25 mouse cellular contexts compared by ENCODE assay signal in the genomic region with DNA sequence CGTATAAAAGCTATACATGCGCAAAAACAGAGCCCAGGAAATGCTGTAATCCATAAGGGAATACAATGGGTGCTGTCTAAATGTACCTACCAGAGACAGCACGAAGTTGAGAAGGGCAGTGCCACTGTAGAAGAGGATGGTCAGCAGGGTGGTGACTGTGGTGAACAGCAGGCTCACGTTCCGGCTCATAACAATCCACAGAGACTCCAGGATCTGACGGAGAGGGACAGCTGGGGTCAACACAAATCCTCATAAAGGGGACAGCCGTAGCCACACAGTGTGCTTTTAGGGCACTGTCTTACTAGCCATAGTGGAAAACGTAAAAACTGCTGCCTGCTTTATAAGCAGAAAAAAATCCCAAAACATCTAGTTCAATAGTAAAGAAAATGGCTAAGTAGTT.
"Had no signal": no experiment of that assay in that cellular context is flagged by ENCODE, and none has a peak within 500 bp of the region (broad histone marks: within the 10 kb centered on the region; RNA-seq: fewer than 3 reads in every experiment).

No protein-coding gene starts in this region.

- H3K27ac ChIP-seq: hindbrain, embryonic 10.5 days; hindbrain, embryonic 12.5 days; hindbrain, embryonic 14.5 days; kidney, embryonic 15.5 days; kidney, postnatal 0 days; limb, embryonic 13.5 days; limb, embryonic 15.5 days; liver, embryonic 12.5 days had no signal

- H3K4me1 ChIP-seq: hindbrain, embryonic 12.5 days; kidney, embryonic 15.5 days; limb, embryonic 15.5 days; liver, embryonic 12.5 days had no signal

- H3K9ac ChIP-seq: heart, embryonic 12.5 days; hindbrain, embryonic 12.5 days; hindbrain, embryonic 14.5 days; kidney, embryonic 15.5 days; limb, embryonic 13.5 days; limb, embryonic 15.5 days; liver, embryonic 12.5 days had no signal

- ATAC-seq: hindbrain, embryonic 16.5 days; liver, embryonic 12.5 days had no signal

- H3K9me3 ChIP-seq: kidney, embryonic 15.5 days; limb, embryonic 15.5 days; liver, embryonic 12.5 days had no signal

- H3K4me3 ChIP-seq: gastrocnemius, adult 2 months; heart, embryonic 10.5 days; heart, embryonic 12.5 days; hindbrain, embryonic 10.5 days; hindbrain, embryonic 12.5 days; kidney, embryonic 15.5 days; limb, embryonic 13.5 days; limb, embryonic 15.5 days; liver, embryonic 12.5 days had no signal

- H3K4me2 ChIP-seq: heart, embryonic 12.5 days; hindbrain, embryonic 12.5 days; hindbrain, embryonic 14.5 days; kidney, embryonic 15.5 days; limb, embryonic 13.5 days; limb, embryonic 15.5 days; liver, embryonic 12.5 days had no signal

- DNase-seq: gastrocnemius, adult 2 months; gastrocnemius, postnatal 10 days; gastrocnemius, postnatal 25 days; heart, adult 18-20 months; heart, postnatal 10 days; heart, postnatal 4 days; kidney, adult 11 months; kidney, adult 2 months; kidney, adult 9 months; kidney, postnatal 14 days; kidney, postnatal 36 days; layer of hippocampus, adult 9-11 months; layer of hippocampus, postnatal 36 days; left cerebral cortex, postnatal 4 days had no signal

- H3K27me3 ChIP-seq: heart, embryonic 12.5 days; hindbrain, embryonic 12.5 days; kidney, embryonic 15.5 days; limb, embryonic 13.5 days; limb, embryonic 15.5 days; liver, embryonic 12.5 days had no signal
